9 mouse cellular contexts compared by ENCODE assay signal in genomic region chr3:26331177-26332061, GRCm38 (mm10). TPM values are rescaled to one million over a fixed set of nuclear protein-coding genes. Genes with fewer than 3 reads are reported as not detected.
DNase-seq lines count a peak whose midpoint lies in the region; ATAC-seq and TF ChIP-seq lines count a peak whose summit lies in the region.
"Had no signal": no experiment of that assay in that cellular context is flagged by ENCODE, and none has a peak within 500 bp of the region (broad histone marks: within the 10 kb centered on the region; RNA-seq: fewer than 3 reads in every experiment).

No protein-coding gene starts in this region.

- H3K4me3 ChIP-seq in heart, embryonic 13.5 days, result peak overlapping the region; percentile 59
- H3K4me3 ChIP-seq in embryonic facial prominence, embryonic 15.5 days (replicated peaks), result peak overlapping the region; percentile 55
- peak overlapping the region; percentile 44 for H3K4me3 ChIP-seq in kidney, postnatal 0 days (replicated peaks; ENCODE audit: low read depth, low read length)
- H3K4me3 ChIP-seq in liver, postnatal 0 days (ENCODE audit: low read depth, low read length), result no peak overlapping the region

- no peak for TF ChIP-seq EP300 in liver, postnatal 0 days (IDR thresholded peaks at IDR 0.05; ENCODE audit: low read depth)

- peaks cover 65% of the 10 kb centered on the region for H3K27me3 ChIP-seq in heart, embryonic 13.5 days (replicated peaks)
- H3K27me3 ChIP-seq in embryonic facial prominence, embryonic 15.5 days, result peaks cover 27% of the 10 kb centered on the region
- peaks cover 19% of the 10 kb centered on the region; the same call in 1 of the 2 replicates for H3K27me3 ChIP-seq in kidney, postnatal 0 days (ENCODE audit: insufficient read depth, low read length)
- peaks cover 36% of the 10 kb centered on the region for H3K27me3 ChIP-seq in liver, postnatal 0 days (ENCODE audit: insufficient read depth, low read length)

- TF ChIP-seq CTCF in kidney, postnatal 0 days (IDR thresholded peaks at IDR 0.05; ENCODE audit: low read depth), result peak; percentile 18; the same call in 1 of the 2 replicates
- no peak for TF ChIP-seq CTCF in liver, postnatal 0 days (IDR thresholded peaks at IDR 0.05; ENCODE audit: low read depth)

- peak overlapping the region; percentile 68 for H3K9ac ChIP-seq in heart, embryonic 13.5 days
- H3K9ac ChIP-seq in embryonic facial prominence, embryonic 15.5 days, result peak overlapping the region; percentile 28
- no peak overlapping the region for H3K9ac ChIP-seq in kidney, postnatal 0 days (ENCODE audit: low read depth, low read length)
- H3K9ac ChIP-seq in liver, postnatal 0 days (replicated peaks), result no peak overlapping the region

- peak overlapping the region; percentile 95 for H3K4me2 ChIP-seq in heart, embryonic 13.5 days
- peak overlapping the region; percentile 95 for H3K4me2 ChIP-seq in embryonic facial prominence, embryonic 15.5 days (replicated peaks)
- peak overlapping the region; percentile 82 for H3K4me2 ChIP-seq in kidney, postnatal 0 days (ENCODE audit: low read length)
- peak overlapping the region; percentile 6; the same call in 1 of the 2 replicates for H3K4me2 ChIP-seq in liver, postnatal 0 days (ENCODE audit: low read depth, low read length)

- H3K9me3 ChIP-seq in heart, embryonic 13.5 days, result no peaks in the 10 kb centered on the region
- no peaks in the 10 kb centered on the region for H3K9me3 ChIP-seq in embryonic facial prominence, embryonic 15.5 days (replicated peaks)
- no peaks in the 10 kb centered on the region for H3K9me3 ChIP-seq in kidney, postnatal 0 days (replicated peaks; ENCODE audit: low read length)
- H3K9me3 ChIP-seq in liver, postnatal 0 days (ENCODE audit: low read length), result no peaks in the 10 kb centered on the region

- no peak for DNase-seq in heart, postnatal 10 days
- DNase-seq in ZHBTc4 (ENCODE audit: low read depth, low spot score), result peak; percentile 65
- peak; percentile 34 for DNase-seq in kidney, postnatal 0 days (ENCODE audit: low spot score)
- peak; percentile 12 for DNase-seq in liver, postnatal 0 days
- DNase-seq in right cerebral cortex, postnatal 4 days, result peak; percentile 67
- no peak for DNase-seq in gastrocnemius, adult 8-10 months (ENCODE audit: low spot score in 2 of 2)

- WGBS in heart, embryonic 13.5 days, result under 1% methylated on average over 60 of the region's 60 CpGs
- under 1% methylated on average over 60 of the region's 60 CpGs for WGBS in embryonic facial prominence, embryonic 15.5 days
- WGBS in kidney, postnatal 0 days, result under 1% methylated on average over 57 of the region's 60 CpGs
- WGBS in liver, postnatal 0 days (ENCODE audit: insufficient replicate concordance), result 3% methylated on average over 60 of the region's 60 CpGs

- intact Hi-C loops in heart, postnatal 10 days (cut with DNase I), result no loop called here

- no peak overlapping the region for H3K27ac ChIP-seq in heart, embryonic 13.5 days (replicated peaks)
- no peak overlapping the region for H3K27ac ChIP-seq in embryonic facial prominence, embryonic 15.5 days (replicated peaks)
- no peak overlapping the region for H3K27ac ChIP-seq in kidney, postnatal 0 days
- H3K27ac ChIP-seq in liver, postnatal 0 days (ENCODE audit: low read depth), result no peak overlapping the region

- no peaks in the 10 kb centered on the region for H3K36me3 ChIP-seq in heart, embryonic 13.5 days
- H3K36me3 ChIP-seq in embryonic facial prominence, embryonic 15.5 days, result no peaks in the 10 kb centered on the region
- H3K36me3 ChIP-seq in kidney, postnatal 0 days (ENCODE audit: insufficient read depth, low read length), result no peaks in the 10 kb centered on the region
- no peaks in the 10 kb centered on the region for H3K36me3 ChIP-seq in liver, postnatal 0 days (replicated peaks; ENCODE audit: insufficient read depth, low read length)

- peaks cover 20% of the 10 kb centered on the region for H3K4me1 ChIP-seq in heart, embryonic 13.5 days
- peaks cover 19% of the 10 kb centered on the region for H3K4me1 ChIP-seq in embryonic facial prominence, embryonic 15.5 days
- no peaks in the 10 kb centered on the region; the same call in none of the 2 replicates for H3K4me1 ChIP-seq in kidney, postnatal 0 days (replicated peaks; ENCODE audit: insufficient read depth, low read length)
- no peaks in the 10 kb centered on the region; the same call in 1 of the 2 replicates for H3K4me1 ChIP-seq in liver, postnatal 0 days (ENCODE audit: insufficient read depth)

- no peak; the same call in none of the 2 replicates for ATAC-seq in heart, embryonic 13.5 days (ENCODE audit: extremely low read depth, insufficient number of reproducible peaks, low FRiP score, low TSS enrichment)
- ATAC-seq in embryonic facial prominence, embryonic 15.5 days (ENCODE audit: insufficient number of reproducible peaks, low FRiP score, low TSS enrichment, low read depth), result no peak; the same call in none of the 2 replicates
- ATAC-seq in kidney, postnatal 0 days (replicated peaks; ENCODE audit: low FRiP score, low read depth), result peak; percentile 69; the same call in 1 of the 2 replicates
- ATAC-seq in liver, postnatal 0 days, result no peak

RNA-seq across cellular contexts. Expression of gene Nlgn1, which starts 0.8 kb away (rescaled TPM):
- polyA plus RNA-seq in heart, embryonic 13.5 days (2015; fragmentation: Nextera tagmentation; extraction: Ambion mirVana), result 0.23 and 0.24 TPM in 2 replicates
- under 1 TPM; 0.07 to 0.10 TPM for total RNA-seq in heart, postnatal 10 days (2021)
- 1.9 and 2.3 TPM in 2 replicates for polyA plus RNA-seq in embryonic facial prominence, embryonic 15.5 days (2015; fragmentation: Nextera tagmentation; extraction: Ambion mirVana)
- 0.93 and 1.2 TPM in 2 replicates for polyA plus RNA-seq in kidney, postnatal 0 days (2015; fragmentation: Nextera tagmentation; extraction: Ambion mirVana)
- not detected in 2 replicates for polyA plus RNA-seq in liver, postnatal 0 days (2015; fragmentation: Nextera tagmentation; extraction: Ambion mirVana)
- under 1 TPM in 2 of 4 experiments, not detected in 2; 0.07 to 0.12 TPM for total RNA-seq in gastrocnemius, adult 8-10 months (2022)
- total RNA-seq: MEL had no signal

Comparison
In these comparisons a context has a peak if more than half of its experiments do, and no peak if none do; other contexts are left out.
1. H3K4me2 ChIP-seq: peak in every context shown above with its lines; median percentile 95 in heart, embryonic 13.5 days; 95 in embryonic facial prominence, embryonic 15.5 days; 82 in kidney, postnatal 0 days; 6 in liver, postnatal 0 days.
2. H3K9ac ChIP-seq: peak in heart, embryonic 13.5 days (single experiment) and embryonic facial prominence, embryonic 15.5 days (single experiment); none in kidney, postnatal 0 days (single experiment) and liver, postnatal 0 days (single experiment).
3. DNase-seq: peak in ZHBTc4 (single experiment), kidney, postnatal 0 days (single experiment), liver, postnatal 0 days (single experiment) and right cerebral cortex, postnatal 4 days (single experiment); none in heart, postnatal 10 days (0 of 2) and gastrocnemius, adult 8-10 months (0 of 2).